Mouse (Mus musculus) embryo, embryonic 11.5 days (tissue): ENCODE results near the gene Btbd2.

Experiments used
- DNase-seq: peaks from one replicate; pipeline ENCODE4 v3.0.0-alpha.2; 2012; ENCODE audit warnings: low read depth, low spot score

Btbd2 gene

DNA sequence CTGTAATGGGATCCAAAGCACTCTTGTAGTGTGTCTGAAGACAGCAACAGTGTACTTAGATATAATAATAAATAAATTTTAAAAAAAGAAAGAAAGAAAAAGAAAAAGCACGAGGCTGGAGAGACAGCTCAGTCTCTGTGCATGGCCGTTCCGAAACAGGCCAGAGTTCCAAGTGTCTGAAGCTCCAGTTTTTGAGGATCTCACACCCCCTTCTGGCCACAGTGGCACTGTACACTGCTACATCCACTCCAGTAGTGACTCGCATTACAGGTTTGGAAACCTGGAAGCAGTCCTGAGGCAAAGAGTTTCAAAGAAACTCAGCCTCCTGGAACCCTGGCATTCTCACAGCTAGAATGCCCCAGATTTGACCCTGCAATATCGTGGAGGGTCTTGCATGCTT is 31.0 kb upstream of the Btbd2 start:
- DNase-seq, result no peak

DNA sequence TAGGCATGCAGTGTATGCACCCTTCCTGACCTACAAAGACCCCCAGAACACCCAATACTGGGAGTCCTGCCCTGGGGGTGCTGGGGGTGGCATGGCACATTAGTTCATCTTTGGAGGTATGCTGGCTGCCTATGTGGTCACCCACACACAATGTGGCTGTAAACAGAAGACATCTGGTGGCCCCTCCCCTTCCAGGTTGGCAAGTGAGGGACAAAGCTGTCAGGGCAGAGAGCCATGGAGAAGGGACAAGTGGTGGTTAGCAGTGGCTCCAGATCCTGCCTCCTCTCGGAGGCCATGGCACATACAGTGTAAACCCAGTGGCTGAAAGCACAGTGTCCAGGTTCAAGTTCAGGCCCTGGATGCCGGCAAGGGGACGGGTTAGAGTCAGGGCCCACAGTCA is 29.7 kb upstream of the Btbd2 start:
- no peak for DNase-seq

DNA sequence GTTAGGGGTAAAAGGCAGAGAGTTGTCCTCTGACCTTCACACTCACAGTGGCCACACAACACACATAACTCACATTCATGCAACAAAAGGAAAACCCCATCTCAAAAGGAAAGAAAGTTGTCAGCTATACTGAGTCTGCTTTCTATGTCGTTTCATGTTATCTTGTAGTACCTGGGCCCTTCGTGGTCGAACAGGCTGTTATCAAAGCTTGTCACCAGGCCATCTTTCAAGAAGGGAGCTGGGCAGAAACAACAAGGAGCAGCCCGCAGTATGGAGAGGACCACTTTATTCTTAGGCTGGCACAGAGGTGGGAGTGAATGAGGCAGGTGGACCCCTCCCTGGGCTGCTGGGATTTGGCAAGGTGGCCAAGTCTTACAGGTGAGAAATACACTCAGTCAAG is 28.1 kb upstream of the Btbd2 start:
- DNase-seq, result no peak

DNA sequence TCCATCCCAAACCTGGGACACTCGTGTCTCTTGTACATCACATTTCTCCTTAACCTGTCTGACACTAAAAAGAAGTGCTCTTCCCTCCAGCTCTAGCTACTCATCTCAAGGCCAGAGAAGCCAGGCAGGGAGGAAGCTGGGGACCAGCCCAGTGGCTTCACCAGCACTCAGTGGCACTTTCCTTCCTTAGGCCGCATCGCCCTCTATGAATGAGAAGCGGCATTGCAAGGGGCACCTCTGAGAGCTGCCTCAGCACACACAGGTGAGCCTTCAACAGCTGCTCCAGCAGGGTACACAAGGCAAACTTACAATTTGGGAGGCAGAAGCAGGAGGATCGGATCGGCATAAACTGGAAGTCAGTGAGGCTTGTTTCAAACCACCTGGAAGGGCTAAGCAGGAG is 27.3 kb upstream of the Btbd2 start:
- no peak for DNase-seq

DNA sequence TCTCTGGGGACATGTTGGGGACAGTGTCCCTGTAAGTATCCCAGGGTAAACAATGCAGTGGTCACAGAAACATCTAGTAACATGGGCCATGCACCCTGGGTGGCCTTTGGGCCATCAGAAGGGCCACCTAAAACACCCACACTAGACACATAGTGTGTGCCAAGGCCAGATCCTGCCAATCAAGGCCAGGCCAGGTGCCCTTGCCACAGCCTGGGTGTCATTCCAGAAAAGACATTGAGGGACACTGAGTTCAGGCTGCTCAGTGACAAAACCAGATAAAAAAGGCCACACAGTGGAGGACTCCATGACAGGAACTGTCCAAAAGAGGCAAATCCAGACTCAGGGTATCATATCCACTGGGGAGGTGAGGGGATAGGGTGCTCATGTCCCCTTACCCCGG is 26.8 kb upstream of the Btbd2 start:
- no peak for DNase-seq

DNA sequence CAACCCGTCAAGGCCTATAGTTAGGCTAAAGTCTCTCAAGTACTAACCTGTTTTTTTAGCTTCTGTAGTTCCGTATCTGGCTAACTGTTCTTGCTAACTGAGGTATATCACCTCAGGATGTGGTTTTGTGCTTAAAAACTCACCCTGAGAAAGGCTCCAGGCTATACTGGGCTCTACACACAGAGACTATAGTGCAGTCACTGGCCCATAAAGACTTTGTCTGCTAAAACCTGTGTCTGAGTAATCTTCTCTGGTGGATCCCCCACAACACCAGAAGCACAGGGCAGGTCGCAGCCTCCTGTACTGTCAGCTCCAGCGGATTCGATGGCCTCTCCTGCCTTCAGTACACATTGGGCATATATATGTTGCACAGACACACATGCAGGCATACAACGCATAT is 25.1 kb upstream of the Btbd2 start:
- DNase-seq, result no peak

DNA sequence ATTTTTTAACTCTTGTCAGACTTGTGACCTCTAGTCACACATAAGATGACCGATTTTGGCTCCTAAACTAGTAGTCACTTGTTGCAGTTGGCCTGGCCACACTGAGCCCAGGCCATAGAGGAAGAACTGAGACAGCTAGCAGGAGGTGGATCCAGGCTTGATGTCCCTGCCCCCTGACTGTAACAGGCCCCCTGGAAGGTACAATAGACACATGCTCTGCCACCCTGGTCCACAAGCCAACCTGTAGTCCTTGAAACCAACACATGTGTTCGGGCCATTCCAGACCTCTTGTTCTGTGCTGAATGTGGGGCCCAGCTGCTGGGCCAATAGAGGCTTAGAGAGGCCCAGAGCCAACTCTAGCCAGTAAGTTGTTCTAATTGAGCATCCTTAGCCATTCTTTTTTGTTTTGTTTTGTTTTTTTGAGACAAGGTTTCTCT is 23.4 kb upstream of the Btbd2 start:
- no peak for DNase-seq

DNA sequence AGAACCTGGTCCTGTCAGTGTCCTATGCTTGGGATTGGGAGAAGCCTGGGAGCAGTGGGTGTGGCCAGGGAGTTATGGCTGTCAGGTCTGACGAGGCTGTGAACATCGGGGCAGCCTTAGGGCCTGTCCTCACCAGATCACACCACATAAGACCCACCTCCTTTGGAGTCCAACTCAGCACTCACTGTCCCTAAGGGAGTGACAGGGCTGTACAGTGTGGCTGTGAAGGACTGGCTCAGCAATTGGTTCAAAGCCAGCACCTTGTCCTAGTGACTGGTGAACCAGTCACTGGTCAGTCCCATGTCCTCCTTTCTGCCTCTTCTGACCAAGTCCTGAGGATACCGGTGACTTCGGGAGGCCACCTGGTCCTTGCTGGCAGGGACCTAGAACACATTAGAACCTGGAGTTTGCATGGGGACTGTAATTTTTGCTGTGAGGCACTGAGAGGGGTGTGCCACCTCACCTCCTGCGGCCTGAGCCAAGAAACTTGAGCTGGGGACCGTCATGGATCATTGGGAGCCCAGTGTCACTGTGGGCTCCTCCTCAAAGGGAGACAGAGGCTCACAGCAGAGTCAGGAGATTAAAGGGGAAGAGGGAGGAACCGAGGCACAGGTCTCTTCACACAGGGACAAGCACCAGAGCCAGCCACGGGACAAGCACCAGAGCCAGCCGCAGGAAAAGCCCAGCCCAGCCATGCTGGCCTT is 22.8 kb upstream of the Btbd2 start:
- DNase-seq, result no peak

DNA sequence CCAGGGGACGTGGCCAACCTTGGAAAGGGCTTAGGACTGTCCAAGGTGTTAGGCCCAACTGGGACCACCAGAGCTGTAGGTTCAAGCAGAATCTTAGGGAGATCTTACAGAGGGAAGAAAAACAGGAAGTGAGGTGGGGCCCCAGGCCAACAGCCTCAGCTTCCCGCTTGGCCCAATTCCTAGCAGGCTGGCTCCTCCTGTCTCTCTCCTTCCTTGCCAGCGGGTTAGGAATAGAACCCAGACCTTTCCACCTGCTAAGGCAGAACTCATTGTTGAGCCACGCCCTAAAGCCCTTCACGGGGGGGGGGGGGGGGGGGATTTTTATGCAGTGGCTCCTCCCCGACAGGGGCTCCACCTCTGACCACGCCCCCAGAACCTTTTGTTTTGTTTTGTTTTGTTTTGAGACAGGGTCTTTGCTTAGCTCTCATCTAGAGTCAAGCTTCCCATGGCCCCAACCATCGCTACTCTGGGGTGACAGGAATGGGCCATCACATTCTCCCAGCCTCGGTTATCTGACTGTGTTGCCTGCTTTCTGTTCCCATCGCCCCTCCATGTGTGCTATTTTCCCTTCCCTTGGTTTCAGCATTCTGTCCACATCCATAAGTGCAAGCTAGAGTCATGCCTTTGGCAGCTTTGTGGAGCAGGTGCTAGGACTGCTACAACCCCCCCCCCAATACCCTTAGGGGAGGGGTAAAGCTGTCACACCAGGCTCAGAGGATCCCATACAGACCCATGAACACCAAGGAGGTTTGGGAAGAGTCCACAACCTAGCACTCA is 21.9 kb upstream of the Btbd2 start:
- DNase-seq, result no peak

DNA sequence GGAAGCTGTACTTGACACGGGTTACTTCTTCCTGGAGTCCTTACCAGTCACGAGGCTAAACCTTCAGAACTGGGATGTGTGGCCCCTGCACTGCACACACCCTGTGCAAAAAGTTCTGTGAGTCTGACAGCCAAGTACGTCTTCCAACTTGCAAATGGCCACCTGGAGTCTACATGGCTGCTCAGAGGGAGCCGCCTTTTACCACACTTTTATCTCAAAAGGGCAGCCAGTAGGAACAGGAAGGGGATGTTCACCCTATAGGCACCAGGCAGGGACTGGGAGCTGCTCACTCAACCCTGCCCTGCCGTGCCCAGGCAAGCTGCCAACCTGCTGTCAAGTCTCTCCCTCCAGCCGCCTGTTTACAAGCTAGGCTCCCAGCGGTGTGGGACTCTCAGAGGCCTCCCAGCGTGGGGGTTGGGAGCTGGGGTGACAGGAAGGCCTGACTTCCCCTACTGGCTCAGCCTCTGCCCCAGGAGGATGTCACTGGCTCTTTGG is 21.1 kb upstream of the Btbd2 start, which contains the start of gene Mknk2:
Gene Mknk2, minus strand, starts transcription at position 171 of the 495 bp plus-strand sequence.
- DNase-seq, result no peak

DNA sequence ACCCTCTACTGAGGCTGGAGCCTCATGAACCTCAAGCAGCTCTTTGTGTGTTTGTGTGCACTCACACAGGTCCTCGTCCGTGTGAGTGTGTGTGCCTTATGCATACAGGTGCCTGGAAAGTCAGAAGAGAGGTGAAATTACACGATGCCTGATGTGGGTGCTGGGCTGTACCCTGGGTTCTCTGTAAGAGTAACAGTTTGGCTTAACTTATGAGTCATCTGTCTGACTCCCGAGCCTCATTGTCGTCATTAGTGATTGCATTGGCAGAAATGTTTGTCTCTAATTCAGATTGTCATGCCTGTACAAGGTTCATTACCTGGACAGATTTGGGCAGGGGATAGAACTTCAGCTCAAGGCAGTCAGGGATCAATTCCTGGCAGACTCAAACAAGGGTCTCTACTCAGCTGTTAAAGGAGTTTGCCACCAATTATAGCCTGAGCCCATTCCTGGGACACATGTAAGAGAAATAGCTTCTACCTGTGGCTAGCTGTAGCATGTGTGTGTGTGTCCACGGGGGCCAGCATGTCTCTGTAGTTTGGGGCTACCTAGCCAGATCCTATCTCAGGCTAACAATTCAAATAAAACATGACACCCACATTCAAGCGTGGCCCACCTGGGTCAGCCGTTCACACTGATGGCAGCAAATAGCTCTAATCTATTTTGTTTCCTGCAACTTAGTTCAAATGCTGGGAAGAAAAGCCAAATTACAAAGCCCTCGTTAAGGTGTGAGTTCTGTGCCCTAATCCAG is 20.4 kb upstream of the Btbd2 start:
- DNase-seq, result no peak

DNA sequence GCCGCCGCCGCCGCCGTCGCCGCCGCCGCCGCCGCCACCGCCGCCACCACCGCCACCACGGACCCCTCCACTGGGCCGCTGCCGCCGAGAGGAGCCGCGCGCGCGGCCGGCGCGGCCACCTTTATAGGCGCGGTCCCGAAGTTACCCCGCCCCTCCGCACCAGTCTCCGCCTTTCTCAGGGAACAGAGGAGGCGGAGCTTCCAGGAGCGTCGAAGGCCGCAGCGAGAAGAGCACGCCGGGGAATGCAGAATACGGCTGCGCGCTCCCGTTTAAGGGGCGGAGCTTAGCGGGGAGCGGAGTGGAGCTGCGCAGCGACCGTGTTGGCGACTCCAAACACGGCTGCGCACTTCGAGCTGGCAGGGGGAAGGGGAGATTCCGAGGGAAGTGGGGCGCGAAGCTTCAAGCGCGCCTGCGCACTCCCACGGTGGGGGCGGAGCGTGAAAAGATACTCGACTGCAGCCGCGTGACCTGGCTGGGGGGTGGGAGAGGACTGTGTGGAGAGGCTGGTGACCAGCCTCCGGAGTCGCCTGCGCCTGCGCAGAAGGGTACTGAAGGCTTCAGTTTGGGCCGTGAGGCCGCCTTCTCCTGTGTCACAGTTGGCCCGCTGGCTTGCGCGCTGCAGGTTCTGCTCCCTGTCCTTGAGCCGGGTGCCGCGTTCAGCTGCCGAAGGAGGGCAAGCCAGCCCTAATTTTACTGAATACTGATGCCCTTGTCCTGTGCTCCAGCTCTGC is 19.5 kb upstream of the Btbd2 start:
- DNase-seq, result peak; percentile 100

DNA sequence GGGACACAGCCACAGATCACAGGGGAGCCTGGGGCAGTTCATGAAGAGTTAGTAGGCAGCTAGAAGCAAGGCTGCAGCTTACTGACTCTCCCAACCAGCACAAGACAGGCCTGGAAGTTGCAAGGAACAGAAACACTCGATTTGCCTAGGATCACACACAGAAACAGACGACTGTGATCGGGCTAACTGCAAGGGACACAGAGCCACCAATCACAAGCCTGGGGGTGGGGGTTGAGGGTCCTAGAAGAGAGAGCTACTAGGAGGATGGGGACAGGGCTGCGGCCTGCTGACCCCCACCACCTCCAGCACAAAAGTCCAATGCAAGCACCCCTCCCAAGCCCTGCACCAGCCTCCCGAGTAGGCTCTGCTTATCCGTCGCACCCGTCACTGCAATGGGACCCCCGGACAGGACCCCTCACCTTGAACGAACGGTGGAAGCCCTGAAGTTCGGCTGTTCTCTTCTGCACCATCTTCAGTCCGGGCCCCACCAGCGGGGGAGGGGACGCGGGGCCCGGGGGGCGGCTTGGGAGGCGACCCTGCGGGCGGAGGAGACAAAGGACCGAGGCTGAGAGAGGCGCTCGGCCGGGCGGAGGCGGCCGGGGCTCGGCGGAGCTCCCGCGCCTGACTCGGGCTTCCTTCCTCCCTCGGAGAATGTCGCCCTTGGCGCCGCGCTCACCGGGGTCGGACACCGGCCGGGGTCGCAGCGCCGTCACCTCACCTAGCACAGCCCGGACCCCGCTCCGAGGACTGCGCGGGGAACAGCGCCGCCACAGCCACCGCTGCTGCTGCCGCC is 18.7 kb upstream of the Btbd2 start:
- DNase-seq, result no peak

DNA sequence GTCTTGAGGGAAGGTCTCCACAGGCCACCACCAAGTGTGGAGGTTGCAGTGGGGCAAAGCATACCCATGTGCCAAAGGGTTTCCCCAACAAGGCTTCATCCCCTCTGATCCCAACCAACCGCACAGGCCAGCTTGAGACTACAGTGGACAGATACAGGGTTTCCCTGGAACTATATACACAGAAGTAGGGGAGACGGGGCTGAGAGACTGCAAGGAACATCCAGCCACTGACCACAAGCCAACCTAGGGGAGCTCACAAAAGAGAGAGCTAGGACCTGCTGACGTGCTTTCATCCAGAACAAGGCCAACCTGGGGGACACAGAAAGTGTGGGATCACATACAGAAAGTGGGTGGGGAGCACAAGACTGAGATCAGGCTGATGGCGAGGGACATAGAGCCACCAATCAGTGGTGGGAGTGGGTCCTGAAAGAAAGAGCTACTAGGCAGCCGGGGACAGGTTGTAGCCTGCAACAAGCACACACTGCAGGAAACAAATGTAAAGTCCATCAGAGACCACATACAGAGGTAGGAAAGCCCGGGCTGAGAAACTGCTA is 18.1 kb upstream of the Btbd2 start:
- DNase-seq, result no peak

DNA sequence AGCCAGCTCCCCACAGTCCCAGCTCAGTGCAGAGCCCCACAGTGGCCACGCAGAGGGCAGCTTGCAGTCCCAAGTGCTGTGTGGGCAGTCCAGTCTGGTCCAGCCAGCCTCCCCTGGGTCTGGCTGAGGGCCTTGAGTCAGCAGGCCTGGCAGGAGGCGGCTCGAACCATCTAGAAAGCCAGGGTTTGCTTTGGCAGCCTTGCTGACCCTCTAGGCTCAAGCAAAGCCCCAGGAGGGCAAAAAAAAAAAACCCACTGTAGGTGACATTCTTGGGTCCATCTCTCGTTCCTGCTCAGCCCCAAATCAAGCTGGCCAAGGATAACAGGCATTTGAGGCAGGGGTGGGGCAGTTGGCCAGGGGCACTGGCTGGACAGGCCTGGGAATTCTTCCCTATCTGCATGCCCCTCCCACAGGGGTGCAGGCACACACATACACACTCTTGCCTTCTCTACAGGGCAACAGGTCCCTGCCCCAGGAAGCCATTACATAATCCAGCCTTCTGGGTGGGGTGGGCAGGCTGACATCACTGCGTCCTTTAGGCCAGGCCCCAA is 17.4 kb upstream of the Btbd2 start:
- DNase-seq, result no peak

DNA sequence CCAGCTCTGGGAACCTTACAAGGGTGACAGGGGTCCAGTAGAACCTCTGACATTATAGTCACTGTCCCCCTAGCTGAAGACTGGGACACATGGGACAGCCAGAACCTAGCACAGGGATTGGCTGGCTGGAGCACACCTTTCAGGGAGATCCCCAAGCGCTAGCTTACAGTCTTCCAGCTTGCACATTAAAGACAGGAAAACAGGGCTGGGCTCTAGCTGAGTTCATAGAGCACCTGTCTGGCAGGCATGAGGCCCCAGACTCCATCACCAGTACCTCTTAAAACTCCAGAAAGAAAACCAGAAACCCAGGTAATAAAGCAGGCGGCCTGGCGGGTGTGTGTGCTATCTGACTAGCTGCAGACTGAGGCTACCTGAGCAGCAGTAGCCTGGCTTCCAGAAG is 16.8 kb upstream of the Btbd2 start:
- DNase-seq, result no peak

DNA sequence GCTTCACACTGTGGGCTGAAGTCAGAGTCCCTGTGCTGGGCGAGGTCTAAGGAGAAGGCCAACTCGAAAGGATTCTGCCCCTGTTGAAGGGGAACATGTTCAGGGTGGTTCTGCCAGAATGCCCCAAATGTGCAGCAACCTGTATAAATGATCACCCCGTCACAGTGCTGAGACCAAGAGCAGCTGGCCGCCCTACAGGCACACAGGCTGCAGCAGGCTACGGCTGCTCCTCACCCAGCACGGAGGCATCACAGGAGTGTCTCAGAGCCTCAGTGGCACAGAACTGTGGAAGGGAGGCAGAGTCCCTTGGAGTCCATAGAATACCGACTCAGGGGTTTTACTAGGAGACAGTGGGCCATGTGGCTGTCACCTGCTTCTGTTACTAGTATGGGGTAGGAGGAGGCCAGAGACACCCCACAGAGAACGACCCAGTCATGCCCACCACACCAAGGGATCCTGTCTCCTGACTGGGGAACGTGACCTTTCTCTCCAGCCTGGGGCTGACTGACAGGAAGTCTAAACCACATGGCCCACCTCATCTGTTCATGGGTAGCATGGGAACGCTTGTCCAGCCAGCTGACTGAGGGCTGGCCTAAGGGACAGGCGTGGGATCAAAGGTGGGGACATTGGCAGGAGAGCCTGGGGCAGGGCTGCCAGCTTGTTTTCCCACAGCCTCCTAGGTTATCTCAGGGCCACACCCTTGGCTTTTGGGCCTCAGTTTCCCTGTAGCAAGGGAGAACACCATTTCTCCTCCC is 15.2 kb upstream of the Btbd2 start:
- DNase-seq, result no peak

DNA sequence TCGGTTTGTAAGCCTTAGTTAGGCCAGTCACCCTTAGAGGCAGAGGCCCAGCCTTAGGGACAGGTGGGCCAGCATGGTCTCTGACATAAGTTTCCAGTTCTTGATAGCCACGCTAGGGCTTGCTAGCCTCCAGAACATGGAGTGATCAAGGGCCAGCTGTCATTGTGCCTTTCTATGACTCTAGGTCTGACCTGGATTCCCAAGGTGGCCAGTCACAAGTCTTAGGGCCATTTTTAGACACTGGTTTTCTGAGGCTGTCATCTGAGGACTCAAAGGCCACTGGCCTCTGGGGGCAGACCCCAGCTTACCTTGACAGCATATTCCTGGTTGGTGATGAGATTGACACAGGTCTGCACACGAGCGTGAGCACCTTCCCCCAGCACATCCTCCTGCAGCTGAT is 14.4 kb upstream of the Btbd2 start:
- no peak for DNase-seq

DNA sequence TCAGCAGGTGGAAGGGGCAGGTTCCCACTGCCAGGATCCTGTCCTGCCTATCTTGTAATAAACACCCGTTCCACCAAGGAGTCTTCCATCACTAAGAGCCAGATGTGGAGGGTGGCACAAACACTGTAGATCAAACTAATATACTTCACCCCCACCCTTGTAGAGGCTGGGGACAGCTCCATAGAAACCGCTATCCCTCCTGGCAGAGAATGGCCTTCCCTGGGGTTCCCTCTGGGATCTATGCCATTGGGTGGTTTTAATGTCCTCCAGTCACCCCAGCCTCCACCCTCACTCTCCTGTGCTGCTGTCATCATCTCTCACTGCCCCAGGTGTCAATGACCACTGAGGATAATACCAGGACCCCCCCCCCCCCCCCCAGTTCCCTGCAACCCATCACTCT is 13.7 kb upstream of the Btbd2 start:
- no peak for DNase-seq
